Mouse (Mus musculus): ENCODE measurements around the gene Dok5. TPM values are rescaled to one million over a fixed set of nuclear protein-coding genes. Genes with fewer than 3 reads are reported as not detected.

The Dok5 gene
- polyA plus RNA-seq, 1 experiment from 2014 or later = 6.1 TPM

- no peaks in the 10 kb centered on the region for H3K27me3 ChIP-seq (replicated peaks)
- WGBS = 53% methylated on average over 13 of the region's 13 CpGs
- no peaks in the 10 kb centered on the region for H3K36me3 ChIP-seq
- no peak overlapping the region for H3K4me3 ChIP-seq
- H3K4me1 ChIP-seq = peaks cover 21% of the 10 kb centered on the region
- H3K9me3 ChIP-seq = peaks cover 3% of the 10 kb centered on the region; the same call in 1 of the 2 replicates
- H3K4me2 ChIP-seq = no peak overlapping the region
- H3K27ac ChIP-seq (replicated peaks) = no peak overlapping the region
- no peak overlapping the region for H3K9ac ChIP-seq
- no peak for ATAC-seq (ENCODE audit: extremely low read depth, insufficient number of reproducible peaks, low FRiP score, low TSS enrichment)
These were observed 7.5 kb upstream of the Dok5 start for GRCm38 (mm10) chr2:170724136-170724535.

- H3K27ac ChIP-seq (replicated peaks) = no peak overlapping the region
- peaks cover 3% of the 10 kb centered on the region; the same call in 1 of the 2 replicates for H3K9me3 ChIP-seq
- H3K4me2 ChIP-seq = no peak overlapping the region
- 70% methylated on average over 11 of the region's 11 CpGs for WGBS
- H3K4me3 ChIP-seq = no peak overlapping the region
- ATAC-seq (ENCODE audit: extremely low read depth, insufficient number of reproducible peaks, low FRiP score, low TSS enrichment) = no peak
- H3K9ac ChIP-seq = no peak overlapping the region
- no peaks in the 10 kb centered on the region for H3K27me3 ChIP-seq (replicated peaks)
- peaks cover 21% of the 10 kb centered on the region for H3K4me1 ChIP-seq
- H3K36me3 ChIP-seq = no peaks in the 10 kb centered on the region
These were observed 6.9 kb upstream of the Dok5 start for GRCm38 (mm10) chr2:170724716-170725115.

GRCm38 (mm10) chr2:170725796-170726195 lies 5.8 kb upstream of the Dok5 start:
- Histone ChIP-seq H3K9me3 (peaks cover 3% of the 10 kb centered on the region; the same call in 1 of the 2 replicates), H3K27me3 (replicated peaks) (peaks cover 4% of the 10 kb centered on the region), H3K4me3 (no peak overlapping the region), H3K36me3 (no peaks in the 10 kb centered on the region), H3K27ac (replicated peaks) (no peak overlapping the region), H3K4me1 (peaks cover 21% of the 10 kb centered on the region), H3K4me2 (no peak overlapping the region), H3K9ac (no peak overlapping the region)
- WGBS = 76% methylated on average over 5 of the region's 5 CpGs
- ATAC-seq (ENCODE audit: extremely low read depth, insufficient number of reproducible peaks, low FRiP score, low TSS enrichment) = no peak

GRCm38 (mm10) chr2:170726996-170727710 lies 4.5 kb upstream of the Dok5 start:
- WGBS = 22% methylated on average over 6 of the region's 6 CpGs
- H3K36me3 ChIP-seq = no peaks in the 10 kb centered on the region
- peak overlapping the region; percentile 43 for H3K27ac ChIP-seq (replicated peaks)
- peak overlapping the region; percentile 33; the same call in 1 of the 2 replicates for H3K9ac ChIP-seq
- H3K27me3 ChIP-seq (replicated peaks) = peaks cover 12% of the 10 kb centered on the region
- peaks cover 3% of the 10 kb centered on the region; the same call in 1 of the 2 replicates for H3K9me3 ChIP-seq
- peak overlapping the region; percentile 48 for H3K4me2 ChIP-seq
- peak overlapping the region; percentile 2; the same call in 1 of the 2 replicates for H3K4me3 ChIP-seq
- no peak for ATAC-seq (ENCODE audit: extremely low read depth, insufficient number of reproducible peaks, low FRiP score, low TSS enrichment)
- H3K4me1 ChIP-seq = peaks cover 28% of the 10 kb centered on the region

GRCm38 (mm10) chr2:170728864-170729263 lies 2.7 kb upstream of the Dok5 start:
- Histone ChIP-seq H3K4me3 (no peak overlapping the region), H3K36me3 (no peaks in the 10 kb centered on the region), H3K9me3 (no peaks in the 10 kb centered on the region), H3K27ac (replicated peaks) (no peak overlapping the region), H3K27me3 (replicated peaks) (peaks cover 20% of the 10 kb centered on the region), H3K4me1 (peaks cover 34% of the 10 kb centered on the region), H3K9ac (no peak overlapping the region), H3K4me2 (no peak overlapping the region)
- WGBS = 88% methylated on average over 9 of the region's 9 CpGs
- ATAC-seq (ENCODE audit: extremely low read depth, insufficient number of reproducible peaks, low FRiP score, low TSS enrichment) = no peak

- ATAC-seq (ENCODE audit: extremely low read depth, insufficient number of reproducible peaks, low FRiP score, low TSS enrichment) = no peak
- Histone ChIP-seq H3K4me1 (peaks cover 33% of the 10 kb centered on the region), H3K4me2 (no peak overlapping the region), H3K9me3 (no peaks in the 10 kb centered on the region), H3K9ac (no peak overlapping the region), H3K36me3 (no peaks in the 10 kb centered on the region), H3K27me3 (replicated peaks) (peaks cover 20% of the 10 kb centered on the region), H3K27ac (replicated peaks) (no peak overlapping the region), H3K4me3 (no peak overlapping the region)
- 29% methylated on average over 2 of the region's 2 CpGs for WGBS
These were observed 1.9 kb upstream of the Dok5 start for GRCm38 (mm10) chr2:170729661-170730060.

GRCm38 (mm10) chr2:170730136-170730535 lies 1.5 kb upstream of the Dok5 start:
- ATAC-seq (ENCODE audit: extremely low read depth, insufficient number of reproducible peaks, low FRiP score, low TSS enrichment) = no peak
- H3K36me3 ChIP-seq = no peaks in the 10 kb centered on the region
- 87% methylated on average over 8 of the region's 8 CpGs for WGBS
- H3K27me3 ChIP-seq (replicated peaks) = peaks cover 20% of the 10 kb centered on the region
- no peak overlapping the region for H3K4me2 ChIP-seq
- no peak overlapping the region for H3K9ac ChIP-seq
- no peaks in the 10 kb centered on the region for H3K9me3 ChIP-seq
- no peak overlapping the region for H3K27ac ChIP-seq (replicated peaks)
- no peak overlapping the region for H3K4me3 ChIP-seq
- peaks cover 34% of the 10 kb centered on the region for H3K4me1 ChIP-seq

- no peak overlapping the region for H3K27ac ChIP-seq (replicated peaks)
- no peaks in the 10 kb centered on the region for H3K9me3 ChIP-seq
- H3K9ac ChIP-seq = no peak overlapping the region
- H3K36me3 ChIP-seq = no peaks in the 10 kb centered on the region
- peaks cover 20% of the 10 kb centered on the region for H3K27me3 ChIP-seq (replicated peaks)
- ATAC-seq (ENCODE audit: extremely low read depth, insufficient number of reproducible peaks, low FRiP score, low TSS enrichment) = no peak
- 54% methylated on average over 13 of the region's 13 CpGs for WGBS
- H3K4me2 ChIP-seq = peak overlapping the region; percentile 90
- peaks cover 41% of the 10 kb centered on the region for H3K4me1 ChIP-seq
- H3K4me3 ChIP-seq = 0 out of 2 replicates have a peak overlapping the region, but pooled peaks have one; percentile 64
These were observed 826 bp upstream of the Dok5 start for GRCm38 (mm10) chr2:170730781-170731180.

- Histone ChIP-seq H3K9me3 (no peaks in the 10 kb centered on the region), H3K4me2 (peak overlapping the region; percentile 90), H3K27ac (replicated peaks) (0 out of 2 replicates have a peak overlapping the region, but pooled peaks have one; percentile 37), H3K9ac (peak overlapping the region; percentile 79), H3K4me3 (peak overlapping the region; percentile 64), H3K36me3 (no peaks in the 10 kb centered on the region), H3K4me1 (peaks cover 44% of the 10 kb centered on the region), H3K27me3 (replicated peaks) (peaks cover 20% of the 10 kb centered on the region)
- 18% methylated on average over 6 of the region's 6 CpGs for WGBS
- ATAC-seq (ENCODE audit: extremely low read depth, insufficient number of reproducible peaks, low FRiP score, low TSS enrichment) = no peak
These were observed 402 bp upstream of the Dok5 start for GRCm38 (mm10) chr2:170731205-170731604.

GRCm38 (mm10) chr2:170733671-170734070 lies 2.1 kb downstream of the Dok5 start:
- H3K4me2 ChIP-seq = no peak overlapping the region
- H3K4me1 ChIP-seq = peaks cover 29% of the 10 kb centered on the region
- no peak overlapping the region for H3K9ac ChIP-seq
- no peak overlapping the region for H3K27ac ChIP-seq (replicated peaks)
- no peak for ATAC-seq (ENCODE audit: extremely low read depth, insufficient number of reproducible peaks, low FRiP score, low TSS enrichment)
- peaks cover 20% of the 10 kb centered on the region for H3K27me3 ChIP-seq (replicated peaks)
- no peaks in the 10 kb centered on the region for H3K9me3 ChIP-seq
- no peak overlapping the region for H3K4me3 ChIP-seq
- WGBS = 81% methylated on average over 1 of the region's 1 CpGs
- H3K36me3 ChIP-seq = no peaks in the 10 kb centered on the region

GRCm38 (mm10) chr2:170734446-170734845 lies 2.8 kb downstream of the Dok5 start:
- ATAC-seq (ENCODE audit: extremely low read depth, insufficient number of reproducible peaks, low FRiP score, low TSS enrichment) = no peak
- peaks cover 20% of the 10 kb centered on the region for H3K27me3 ChIP-seq (replicated peaks)
- H3K9ac ChIP-seq = no peak overlapping the region
- H3K4me3 ChIP-seq = no peak overlapping the region
- peaks cover 34% of the 10 kb centered on the region for H3K4me1 ChIP-seq
- H3K4me2 ChIP-seq = no peak overlapping the region
- 51% methylated on average over 3 of the region's 3 CpGs for WGBS
- no peak overlapping the region for H3K27ac ChIP-seq (replicated peaks)
- H3K9me3 ChIP-seq = no peaks in the 10 kb centered on the region
- no peaks in the 10 kb centered on the region for H3K36me3 ChIP-seq

GRCm38 (mm10) chr2:170738446-170738845 lies 6.8 kb downstream of the Dok5 start:
- WGBS = 80% methylated on average over 9 of the region's 9 CpGs
- H3K9me3 ChIP-seq = no peaks in the 10 kb centered on the region
- ATAC-seq (ENCODE audit: extremely low read depth, insufficient number of reproducible peaks, low FRiP score, low TSS enrichment) = no peak

More at GRCm38 (mm10) chr2:170738446-170738845, 6.8 kb downstream of the Dok5 start:
- Histone ChIP-seq H3K9ac (no peak overlapping the region), H3K4me3 (no peak overlapping the region), H3K27me3 (replicated peaks) (no peaks in the 10 kb centered on the region), H3K4me2 (no peak overlapping the region), H3K4me1 (peaks cover 38% of the 10 kb centered on the region), H3K27ac (replicated peaks) (no peak overlapping the region), H3K36me3 (no peaks in the 10 kb centered on the region)

Measured in heart, embryonic 13.5 days (tissue).